Mouse (Mus musculus) cerebellum, adult 2 months (tissue): ENCODE results near the gene Mmel1. TPM values are rescaled to one million over a fixed set of nuclear protein-coding genes. Genes with fewer than 3 reads are reported as not detected.

Experiments
- DNase-seq, 2 experiments: peaks; one replicate each; pipeline ENCODE4 v3.0.0; 2021
- H3K27ac ChIP-seq: fragments of 200-500 bp; 2 replicates; pipeline ENCODE4 v1.5.1; 2012; ENCODE audit warnings: low read length, control low read depth, inconsistent platforms; ENCODE audit not compliant: insufficient read depth
- H3K27me3 ChIP-seq: fragments of 200-500 bp; 2 replicates; pipeline ENCODE4 v1.6.1; 2012; ENCODE audit warnings: inconsistent platforms, mild to moderate bottlenecking, low read length, moderate library complexity; ENCODE audit not compliant: control insufficient read depth, insufficient read depth
- H3K4me1 ChIP-seq: fragments of 200-500 bp; 2 replicates; pipeline ENCODE4 v1.6.1; 2011; ENCODE audit warnings: low read length; ENCODE audit not compliant: control insufficient read depth, insufficient read depth
- H3K4me3 ChIP-seq: fragments of 200-500 bp; replicated peaks from 2 replicates; pipeline ENCODE3; 2011; ENCODE audit warnings: mild to moderate bottlenecking, low read depth, low read length, control low read depth; ENCODE audit not compliant: insufficient read depth
- CTCF ChIP-seq: fragments of 200-500 bp; IDR thresholded peaks from 2 replicates; pipeline ENCODE4 v1.5.1; 2011; ENCODE audit warnings: low read depth, mild to moderate bottlenecking, control low read depth, low read length, moderate library complexity, borderline replicate concordance; ENCODE audit not compliant: insufficient read depth
- POLR2A ChIP-seq: fragments of 200-500 bp; IDR thresholded peaks from 2 replicates; pipeline ENCODE4 v1.6.1; 2011; ENCODE audit warnings: low read length, control low read depth, borderline replicate concordance; ENCODE audit not compliant: insufficient read depth
- WGBS: fragments of 180-500 bp; shearing (Covaris S2); methylation state at CpG from one replicate; pipeline ENCODE4 v1.1.7; 2018; 5-methylcytosine and 5-hydroxymethylcytosine counted together
- polyA plus RNA-seq: library from polyadenylated mRNA; depleted of rRNA; stranded (reverse); fragments of >200 nt; gene quantifications from 2 replicates; pipeline ENCODE4 v1.2.3, GENCODE M21; 2012

The Mmel1 gene
- polyA plus RNA-seq, 1 experiment, result 3.3 TPM

GRCm38 (mm10) chr4:154837170-154837569 lies 32.2 kb upstream of the Mmel1 start, which contains the start of gene Ttc34:
Gene Ttc34 (plus strand): TSS chr4:154837459.
- Histone ChIP-seq H3K27me3 (no peaks in the 10 kb centered on the region; the same call in 1 of the 2 replicates), H3K4me3 (no peak within 1 kb of the TSS), H3K4me1 (no peaks in the 10 kb centered on the region), H3K27ac (no peak within 1 kb of the TSS)
- TF ChIP-seq CTCF (peak; percentile 82), POLR2A (no peak)
- peak; percentile 37 to 57 for DNase-seq
- 51% methylated on average over 2 of the region's 2 CpGs for WGBS

DNA sequence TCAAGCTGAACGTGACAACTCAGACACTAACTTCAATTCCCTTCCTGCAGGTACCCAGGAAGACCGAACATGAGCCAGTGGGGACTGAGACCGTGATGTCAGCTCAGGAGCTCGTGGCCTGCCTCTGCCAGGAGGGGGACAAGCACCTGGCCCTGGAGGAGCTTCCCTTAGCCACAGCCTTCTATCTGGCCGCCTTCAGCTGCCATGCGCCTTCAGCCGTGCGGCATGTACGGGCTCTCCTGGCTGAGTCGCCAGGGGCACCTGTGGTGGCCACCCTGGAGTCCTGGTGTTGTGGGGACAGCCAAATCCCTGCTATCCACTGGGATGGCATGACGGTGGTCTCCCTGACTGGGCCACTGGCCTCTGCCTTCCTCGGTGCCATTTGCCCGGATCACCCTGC lies 30.6 kb upstream of the Mmel1 start:
- DNase-seq, result no peak
- H3K27me3 ChIP-seq, result no peaks in the 10 kb centered on the region; the same call in 1 of the 2 replicates

GRCm38 (mm10) chr4:154839406-154839805 lies 30.0 kb upstream of the Mmel1 start:
- Histone ChIP-seq H3K4me3 (no peak overlapping the region), H3K4me1 (no peaks in the 10 kb centered on the region), H3K27ac (no peak overlapping the region), H3K27me3 (no peaks in the 10 kb centered on the region; the same call in 1 of the 2 replicates)
- no peak for DNase-seq
- no peak for TF ChIP-seq CTCF
- TF ChIP-seq POLR2A, result no peak
- WGBS, result 26% methylated on average over 11 of the region's 11 CpGs

More for the DNA sequence above, 30.6 kb upstream of the Mmel1 start:
- H3K27ac ChIP-seq, result no peak overlapping the region
- WGBS, result 81% methylated on average over 13 of the region's 13 CpGs
- TF ChIP-seq CTCF (no peak), POLR2A (no peak)
- H3K4me3 ChIP-seq, result no peak overlapping the region
- H3K4me1 ChIP-seq, result no peaks in the 10 kb centered on the region

DNA sequence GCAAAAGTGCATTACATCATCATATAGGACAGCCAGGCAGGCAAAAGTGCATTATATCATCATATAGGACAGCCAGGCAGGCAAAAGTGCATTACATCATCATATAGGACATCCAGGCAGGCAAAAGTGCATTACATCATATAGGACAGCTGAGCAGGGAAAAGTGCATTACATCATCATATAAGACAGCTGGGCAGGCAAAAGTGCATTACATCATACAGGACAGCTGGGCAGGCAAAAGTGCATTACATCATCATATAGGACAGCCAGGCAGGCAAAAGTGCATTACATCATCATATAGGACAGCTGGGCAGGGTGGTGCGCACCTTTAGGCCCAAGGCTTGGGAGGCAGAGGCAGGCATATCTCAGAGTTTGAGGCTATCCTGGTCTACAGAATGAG lies 16.7 kb upstream of the Mmel1 start:
- 100% methylated on average over 1 of the region's 1 CpGs for WGBS
- no peak for TF ChIP-seq CTCF
- TF ChIP-seq POLR2A, result no peak
- H3K27ac ChIP-seq, result no peak overlapping the region
- H3K4me3 ChIP-seq, result no peak overlapping the region
- H3K4me1 ChIP-seq, result peaks cover 4% of the 10 kb centered on the region; the same call in 1 of the 2 replicates
- H3K27me3 ChIP-seq, result no peaks in the 10 kb centered on the region
- no peak for DNase-seq

GRCm38 (mm10) chr4:154853881-154854280 lies 15.5 kb upstream of the Mmel1 start:
- TF ChIP-seq CTCF (no peak), POLR2A (no peak)
- H3K27me3 ChIP-seq, result no peaks in the 10 kb centered on the region
- 80% methylated on average over 4 of the region's 4 CpGs for WGBS
- H3K27ac ChIP-seq, result no peak overlapping the region
- no peak overlapping the region for H3K4me3 ChIP-seq
- H3K4me1 ChIP-seq, result peaks cover 4% of the 10 kb centered on the region; the same call in 1 of the 2 replicates
- DNase-seq, result no peak

GRCm38 (mm10) chr4:154854676-154855345 lies 14.6 kb upstream of the Mmel1 start:
- no peak for DNase-seq
- Histone ChIP-seq H3K4me3 (peak overlapping the region; percentile 58), H3K4me1 (peaks cover 4% of the 10 kb centered on the region; the same call in 1 of the 2 replicates), H3K27ac (peak overlapping the region; percentile 93; the same call in 1 of the 2 replicates), H3K27me3 (no peaks in the 10 kb centered on the region)
- 47% methylated on average over 12 of the region's 12 CpGs for WGBS
- TF ChIP-seq POLR2A, result no peak
- TF ChIP-seq CTCF, result no peak

DNA sequence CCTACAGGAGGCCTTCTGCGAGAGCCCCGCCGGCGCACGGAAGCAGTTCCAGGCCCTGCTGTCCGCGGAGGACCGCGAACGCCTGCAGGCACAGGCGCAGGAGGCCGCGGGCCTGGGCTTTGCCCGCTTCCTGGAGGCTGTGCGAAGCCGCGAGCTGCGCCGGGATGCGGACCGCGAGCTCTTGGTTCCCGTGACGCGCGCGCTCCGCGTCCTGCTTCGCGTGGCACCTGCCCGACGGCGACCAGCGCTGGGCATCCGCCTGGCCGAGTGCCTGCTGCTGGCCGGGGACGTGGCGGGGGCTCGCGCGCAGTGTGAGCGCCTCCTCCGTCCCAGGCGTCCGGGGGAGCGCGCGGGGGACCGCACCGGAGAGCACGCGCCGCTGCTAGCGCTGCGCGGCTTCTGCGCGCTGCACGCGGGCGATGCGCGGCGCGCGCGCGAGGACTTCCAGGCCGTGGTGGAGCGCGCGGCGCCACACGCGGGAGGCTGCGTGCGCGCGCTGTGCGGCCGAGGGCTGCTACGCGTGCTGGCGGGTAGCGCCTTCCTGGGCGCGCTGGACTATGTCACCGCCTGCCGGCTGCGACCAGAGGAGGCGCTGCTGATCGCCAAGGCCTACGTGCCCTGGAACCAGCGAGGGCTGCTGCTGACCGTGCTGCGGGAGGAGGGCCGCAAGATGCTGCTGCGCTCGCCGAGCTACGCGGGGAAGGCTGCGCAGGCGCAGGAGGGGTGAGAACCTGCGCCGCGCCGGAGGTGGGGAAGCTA lies 13.5 kb upstream of the Mmel1 start:
- H3K4me3 ChIP-seq, result peak overlapping the region; percentile 58
- peak; percentile 96 to 97 for DNase-seq
- H3K4me1 ChIP-seq, result peaks cover 4% of the 10 kb centered on the region; the same call in 1 of the 2 replicates
- peak; percentile 68 for TF ChIP-seq CTCF
- peak; percentile 78 for TF ChIP-seq POLR2A
- under 1% methylated on average over 109 of the region's 110 CpGs for WGBS
- peak overlapping the region; percentile 93 for H3K27ac ChIP-seq
- no peaks in the 10 kb centered on the region for H3K27me3 ChIP-seq
